Mouse (Mus musculus) gastrocnemius, postnatal 4 days (tissue): ENCODE measurements around the gene Ptch1. TPM values are rescaled to one million over a fixed set of nuclear protein-coding genes. Genes with fewer than 3 reads are reported as not detected.

Source experiments
- DNase-seq, 2 experiments: peaks; one replicate each; pipeline ENCODE4 v3.0.0; 2021 to 2022; ENCODE audit warnings: low spot score in 2 of 2, mixed read lengths in 2 of 2
- total RNA-seq, 2 experiments: library from RNA; stranded (reverse); gene quantifications; 2 replicates each; pipeline ENCODE4 v1.2.3; 2021

Gene Ptch1
- total RNA-seq, 2 experiments from 2014 or later, result 23.4 to 24.1 TPM

- no peak for DNase-seq
Observed at GRCm38 (mm10) chr13:63502391-63502790, 71.0 kb downstream of the Ptch1 start.

- DNase-seq, result no peak
Observed at GRCm38 (mm10) chr13:63499489-63499888, 73.9 kb downstream of the Ptch1 start.

- peak in 1 of 2 experiments; percentile 15 for DNase-seq
Observed at GRCm38 (mm10) chr13:63496646-63497582, 76.5 kb downstream of the Ptch1 start, which contains the start of gene Fancc. Fancc (minus strand) TSS chr13:63497278.

- no peak for DNase-seq
Observed at GRCm38 (mm10) chr13:63487707-63488042, 85.7 kb downstream of the Ptch1 start.

- DNase-seq, result no peak
Observed at GRCm38 (mm10) chr13:63486791-63487706, 86.3 kb downstream of the Ptch1 start.

- DNase-seq, result no peak
Observed at GRCm38 (mm10) chr13:63475356-63475755, 98.0 kb downstream of the Ptch1 start.

Other genes starting within 250 kb of the Ptch1 start
- gene Fancc, start 76.3 kb downstream of the Ptch1 start, total RNA-seq, result 1 to 10 TPM; 8.0 to 9.0 TPM
- 10 to 100 TPM; 18.2 to 21.4 TPM for gene Ercc6l2, start 241.6 kb upstream of the Ptch1 start, total RNA-seq